Mouse (Mus musculus): ENCODE data around the gene BC051665. TPM values are rescaled to one million over a fixed set of nuclear protein-coding genes. Genes with fewer than 3 reads are reported as not detected.

Gene BC051665
- polyA plus RNA-seq, 1 experiment from 2014 or later, result not detected

DNA sequence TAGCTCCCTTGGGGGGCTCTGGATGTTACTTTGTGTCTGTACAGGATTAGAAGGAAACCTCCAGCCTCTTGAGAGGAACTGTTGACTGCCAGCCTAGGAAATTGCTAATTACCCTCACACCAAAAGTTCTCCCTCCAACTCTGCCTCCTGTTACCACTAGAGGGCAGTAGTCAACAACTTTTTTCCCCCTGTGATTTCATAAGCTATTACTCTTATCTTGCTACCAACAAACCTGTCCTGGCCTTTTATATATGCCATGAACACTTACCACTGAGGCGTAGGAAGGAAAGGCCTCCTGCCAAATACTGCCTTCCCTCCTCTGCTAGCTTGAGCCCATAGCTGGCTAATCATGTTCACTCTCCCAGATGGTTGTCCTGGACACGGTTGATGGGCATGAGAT, 37.6 kb downstream of the BC051665 start:
- Histone ChIP-seq H3K27ac (ENCODE audit: low read depth) (no peak overlapping the region), H3K27me3 (replicated peaks; ENCODE audit: control insufficient read depth, insufficient read depth, low read length) (no peaks in the 10 kb centered on the region), H3K4me2 (ENCODE audit: low read length) (no peak overlapping the region), H3K4me1 (replicated peaks; ENCODE audit: control insufficient read depth, insufficient read depth, low read length) (no peaks in the 10 kb centered on the region), H3K9ac (ENCODE audit: low read length) (no peak overlapping the region), H3K9me3 (ENCODE audit: control insufficient read depth, low read length) (no peaks in the 10 kb centered on the region), H3K36me3 (ENCODE audit: control insufficient read depth, insufficient read depth, low read length) (peaks cover 43% of the 10 kb centered on the region), H3K4me3 (ENCODE audit: low read depth, low read length) (no peak overlapping the region)
- ATAC-seq (replicated peaks; ENCODE audit: low FRiP score, low TSS enrichment, low read depth) (no peak), DNase-seq (ENCODE audit: low spot score) (no peak)
- WGBS, result 89% methylated on average over 2 of the region's 2 CpGs

DNA sequence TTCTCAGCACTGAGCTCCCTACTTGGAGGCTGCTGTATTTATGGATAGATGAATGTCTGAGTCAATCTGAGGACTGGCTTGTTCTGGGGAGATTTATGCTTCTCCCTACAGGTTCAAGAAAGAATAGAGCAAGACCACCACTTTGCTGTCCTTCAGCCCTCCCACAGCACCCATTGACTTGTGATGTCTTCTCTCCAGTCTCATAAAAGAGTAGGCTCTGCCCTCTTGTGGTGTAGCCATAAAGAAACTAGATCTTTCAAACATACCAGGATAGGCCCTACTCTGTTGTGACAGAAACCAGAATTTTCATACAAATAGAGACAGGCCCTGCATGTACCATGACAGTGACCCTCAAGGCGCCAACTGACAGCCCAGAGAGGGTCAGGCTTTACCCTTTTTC, 39.0 kb downstream of the BC051665 start:
- Histone ChIP-seq H3K4me3 (ENCODE audit: low read depth, low read length) (no peak overlapping the region), H3K27me3 (replicated peaks; ENCODE audit: control insufficient read depth, insufficient read depth, low read length) (no peaks in the 10 kb centered on the region), H3K4me2 (ENCODE audit: low read length) (no peak overlapping the region), H3K9me3 (ENCODE audit: control insufficient read depth, low read length) (no peaks in the 10 kb centered on the region), H3K36me3 (ENCODE audit: control insufficient read depth, insufficient read depth, low read length) (peaks cover 33% of the 10 kb centered on the region), H3K4me1 (replicated peaks; ENCODE audit: control insufficient read depth, insufficient read depth, low read length) (no peaks in the 10 kb centered on the region), H3K27ac (ENCODE audit: low read depth) (no peak overlapping the region), H3K9ac (ENCODE audit: low read length) (no peak overlapping the region)
- 89% methylated on average over 1 of the region's 1 CpGs for WGBS
- no peak for DNase-seq (ENCODE audit: low spot score)
- ATAC-seq (replicated peaks; ENCODE audit: low FRiP score, low TSS enrichment, low read depth), result no peak

DNA sequence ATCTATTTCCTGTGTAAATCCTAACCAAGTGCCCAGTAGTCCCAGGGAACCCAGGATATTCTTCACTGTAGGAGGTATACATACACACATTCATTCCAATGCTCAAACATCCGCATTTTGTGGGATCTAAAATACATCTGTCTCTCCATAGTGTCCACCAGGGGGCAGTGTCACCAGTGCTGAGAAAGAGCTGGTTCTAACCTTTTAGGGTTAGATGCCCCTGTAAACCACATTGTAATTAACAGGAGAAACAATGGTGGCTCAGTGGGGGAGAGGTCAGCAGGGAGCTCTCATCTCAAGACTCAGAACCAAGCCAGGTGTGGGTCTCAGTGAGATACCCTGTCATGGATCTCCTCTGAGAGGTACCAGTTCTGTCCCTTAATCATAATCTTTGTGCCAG, 39.9 kb downstream of the BC051665 start:
- Histone ChIP-seq H3K27ac (ENCODE audit: low read depth) (no peak overlapping the region), H3K9me3 (ENCODE audit: control insufficient read depth, low read length) (no peaks in the 10 kb centered on the region), H3K36me3 (ENCODE audit: control insufficient read depth, insufficient read depth, low read length) (peaks cover 33% of the 10 kb centered on the region), H3K4me1 (replicated peaks; ENCODE audit: control insufficient read depth, insufficient read depth, low read length) (no peaks in the 10 kb centered on the region), H3K4me2 (ENCODE audit: low read length) (no peak overlapping the region), H3K27me3 (replicated peaks; ENCODE audit: control insufficient read depth, insufficient read depth, low read length) (no peaks in the 10 kb centered on the region), H3K4me3 (ENCODE audit: low read depth, low read length) (no peak overlapping the region), H3K9ac (ENCODE audit: low read length) (no peak overlapping the region)
- WGBS, result 34% methylated on average over 1 of the region's 1 CpGs
- DNase-seq (ENCODE audit: low spot score) (peak; percentile 60), ATAC-seq (replicated peaks; ENCODE audit: low FRiP score, low TSS enrichment, low read depth) (no peak)

DNA sequence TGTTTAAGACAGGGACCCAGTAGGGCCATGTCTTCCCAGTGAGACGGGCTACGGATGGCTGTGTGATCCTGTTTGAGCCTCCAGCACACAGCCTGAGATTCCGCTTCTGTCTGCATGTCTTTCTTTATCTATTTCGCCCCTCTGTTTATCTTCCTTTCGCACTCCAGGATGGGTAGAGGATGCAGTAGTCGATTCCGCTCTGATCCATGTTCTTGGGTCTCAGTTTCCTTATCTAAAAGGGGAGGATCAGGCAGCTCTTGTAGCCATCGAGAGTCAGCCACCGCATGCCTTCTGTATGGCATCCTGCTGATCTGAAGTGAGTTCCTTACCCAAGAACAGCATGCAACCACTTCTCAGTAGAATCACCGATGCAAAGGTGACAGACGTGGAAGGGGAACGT, 40.8 kb downstream of the BC051665 start:
- Histone ChIP-seq H3K4me2 (ENCODE audit: low read length) (no peak overlapping the region), H3K27me3 (replicated peaks; ENCODE audit: control insufficient read depth, insufficient read depth, low read length) (no peaks in the 10 kb centered on the region), H3K4me1 (replicated peaks; ENCODE audit: control insufficient read depth, insufficient read depth, low read length) (no peaks in the 10 kb centered on the region), H3K36me3 (ENCODE audit: control insufficient read depth, insufficient read depth, low read length) (peaks cover 28% of the 10 kb centered on the region), H3K9me3 (ENCODE audit: control insufficient read depth, low read length) (no peaks in the 10 kb centered on the region), H3K4me3 (ENCODE audit: low read depth, low read length) (no peak overlapping the region), H3K9ac (ENCODE audit: low read length) (no peak overlapping the region), H3K27ac (ENCODE audit: low read depth) (no peak overlapping the region)
- no peak for ATAC-seq (replicated peaks; ENCODE audit: low FRiP score, low TSS enrichment, low read depth)
- WGBS, result 88% methylated on average over 12 of the region's 12 CpGs
- DNase-seq (ENCODE audit: low spot score), result no peak

DNA sequence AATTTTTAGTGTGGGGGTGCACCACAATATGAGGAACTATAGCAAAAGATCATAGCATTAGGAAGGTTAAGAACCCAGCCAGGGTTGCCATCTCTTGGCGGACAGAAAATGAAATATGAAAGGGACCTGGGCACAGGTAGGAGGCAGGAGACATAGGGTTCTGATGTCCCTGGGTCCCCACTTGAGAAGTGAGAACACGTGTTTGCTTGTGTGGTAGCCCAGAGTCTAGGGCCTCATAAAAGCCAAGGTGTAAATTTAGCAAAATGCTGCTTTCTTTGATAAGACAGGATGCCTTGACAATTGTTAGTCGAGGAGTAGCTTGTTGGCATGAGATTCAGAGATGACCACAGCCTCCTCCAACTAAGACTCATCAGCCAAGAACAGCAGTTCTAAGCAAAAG, 41.4 kb downstream of the BC051665 start:
- Histone ChIP-seq H3K4me2 (ENCODE audit: low read length) (no peak overlapping the region), H3K4me1 (replicated peaks; ENCODE audit: control insufficient read depth, insufficient read depth, low read length) (no peaks in the 10 kb centered on the region), H3K27me3 (replicated peaks; ENCODE audit: control insufficient read depth, insufficient read depth, low read length) (no peaks in the 10 kb centered on the region), H3K36me3 (ENCODE audit: control insufficient read depth, insufficient read depth, low read length) (peaks cover 27% of the 10 kb centered on the region), H3K4me3 (ENCODE audit: low read depth, low read length) (no peak overlapping the region), H3K27ac (ENCODE audit: low read depth) (no peak overlapping the region), H3K9me3 (ENCODE audit: control insufficient read depth, low read length) (no peaks in the 10 kb centered on the region), H3K9ac (ENCODE audit: low read length) (no peak overlapping the region)
- no peak for DNase-seq (ENCODE audit: low spot score)
- 92% methylated on average over 3 of the region's 3 CpGs for WGBS
- ATAC-seq (replicated peaks; ENCODE audit: low FRiP score, low TSS enrichment, low read depth), result no peak

DNA sequence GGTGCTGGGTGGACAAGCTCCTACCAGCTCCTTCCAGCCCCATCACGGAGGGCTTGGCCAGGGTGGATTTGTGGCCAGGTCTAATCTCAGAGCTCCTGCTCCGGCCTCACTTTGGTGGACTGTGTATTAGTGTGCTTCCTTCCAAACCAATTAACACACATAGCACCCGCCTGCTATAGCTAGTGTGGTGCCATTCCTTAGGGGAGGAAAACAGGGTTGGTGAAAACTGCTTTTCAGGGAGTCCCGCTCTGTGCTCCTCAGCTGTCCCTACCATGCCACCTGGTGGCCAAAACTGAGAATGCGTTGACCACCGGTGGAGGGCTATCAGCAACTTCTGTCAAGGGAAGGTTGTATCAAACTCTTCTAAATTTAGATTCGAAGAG, 42.1 kb downstream of the BC051665 start:
- Histone ChIP-seq H3K9me3 (ENCODE audit: control insufficient read depth, low read length) (no peaks in the 10 kb centered on the region), H3K9ac (ENCODE audit: low read length) (no peak overlapping the region), H3K36me3 (ENCODE audit: control insufficient read depth, insufficient read depth, low read length) (peaks cover 22% of the 10 kb centered on the region), H3K4me3 (ENCODE audit: low read depth, low read length) (no peak overlapping the region), H3K27ac (ENCODE audit: low read depth) (no peak overlapping the region), H3K4me1 (replicated peaks; ENCODE audit: control insufficient read depth, insufficient read depth, low read length) (no peaks in the 10 kb centered on the region), H3K4me2 (ENCODE audit: low read length) (no peak overlapping the region), H3K27me3 (replicated peaks; ENCODE audit: control insufficient read depth, insufficient read depth, low read length) (no peaks in the 10 kb centered on the region)
- WGBS, result 39% methylated on average over 7 of the region's 7 CpGs
- peak; percentile 96 for DNase-seq (ENCODE audit: low spot score)
- peak; percentile 78 for ATAC-seq (replicated peaks; ENCODE audit: low FRiP score, low TSS enrichment, low read depth)

DNA sequence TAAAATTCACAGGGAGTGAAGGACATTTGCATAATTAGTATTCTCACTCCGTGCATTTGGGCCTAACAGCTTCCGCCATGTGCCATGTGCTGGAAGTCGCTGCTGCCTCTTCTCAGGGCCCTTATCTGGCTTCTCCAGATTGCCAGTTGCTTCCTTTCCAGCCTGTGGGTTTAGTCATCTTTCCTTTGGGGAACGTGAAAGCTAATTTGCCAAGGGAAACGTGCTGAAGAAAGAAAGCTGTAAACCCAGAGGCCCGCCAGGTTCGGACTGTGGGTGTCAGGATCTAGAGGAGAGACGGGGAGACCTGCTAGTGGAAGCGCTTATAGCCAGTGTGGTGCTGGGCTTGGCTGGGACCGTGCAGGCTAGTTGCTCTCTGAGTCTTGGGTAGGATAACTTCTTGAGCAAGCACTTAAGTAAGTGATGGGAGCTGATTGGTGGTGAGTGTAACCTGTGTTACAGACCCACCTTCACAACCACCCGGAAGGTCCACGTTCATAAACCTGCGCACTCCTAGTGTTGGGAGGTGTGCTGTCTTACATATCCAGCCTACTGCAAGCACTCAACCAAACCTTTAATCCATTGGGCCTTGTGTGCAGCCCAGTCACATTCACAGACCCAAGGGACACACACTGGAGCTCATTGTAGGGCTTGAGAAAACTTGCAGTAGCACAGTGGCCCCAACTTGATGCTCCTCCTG, 42.6 kb downstream of the BC051665 start:
- Histone ChIP-seq H3K27me3 (replicated peaks; ENCODE audit: control insufficient read depth, insufficient read depth, low read length) (no peaks in the 10 kb centered on the region), H3K27ac (ENCODE audit: low read depth) (no peak overlapping the region), H3K4me2 (ENCODE audit: low read length) (no peak overlapping the region), H3K9ac (ENCODE audit: low read length) (no peak overlapping the region), H3K9me3 (ENCODE audit: control insufficient read depth, low read length) (no peaks in the 10 kb centered on the region), H3K36me3 (ENCODE audit: control insufficient read depth, insufficient read depth, low read length) (peaks cover 22% of the 10 kb centered on the region), H3K4me3 (ENCODE audit: low read depth, low read length) (no peak overlapping the region), H3K4me1 (replicated peaks; ENCODE audit: control insufficient read depth, insufficient read depth, low read length) (no peaks in the 10 kb centered on the region)
- no peak for ATAC-seq (replicated peaks; ENCODE audit: low FRiP score, low TSS enrichment, low read depth)
- DNase-seq (ENCODE audit: low spot score), result no peak
- WGBS, result 78% methylated on average over 13 of the region's 13 CpGs

DNA sequence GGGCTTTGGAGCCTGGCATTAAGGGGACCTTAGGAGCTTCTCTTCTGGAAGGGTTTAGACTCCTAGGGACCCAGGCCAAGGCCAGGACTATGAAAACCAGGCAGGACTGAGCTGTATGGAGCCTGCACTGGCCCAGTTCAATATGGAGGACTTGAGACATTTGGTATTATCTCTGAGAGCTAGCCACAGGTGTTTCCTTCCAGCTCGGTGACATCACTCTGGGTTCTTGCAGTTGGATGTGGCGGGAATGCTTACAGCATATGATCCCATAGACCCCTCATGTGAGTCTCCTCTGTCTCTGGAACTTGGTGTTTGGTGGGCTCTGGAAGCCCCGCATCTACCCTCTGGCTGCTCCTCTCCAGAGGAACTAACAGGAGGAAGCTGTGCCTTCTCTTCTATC, 43.6 kb downstream of the BC051665 start:
- Histone ChIP-seq H3K9me3 (ENCODE audit: control insufficient read depth, low read length) (no peaks in the 10 kb centered on the region), H3K27ac (ENCODE audit: low read depth) (no peak overlapping the region), H3K36me3 (ENCODE audit: control insufficient read depth, insufficient read depth, low read length) (peaks cover 22% of the 10 kb centered on the region), H3K4me1 (replicated peaks; ENCODE audit: control insufficient read depth, insufficient read depth, low read length) (peaks cover 6% of the 10 kb centered on the region), H3K4me3 (ENCODE audit: low read depth, low read length) (no peak overlapping the region), H3K4me2 (ENCODE audit: low read length) (no peak overlapping the region), H3K27me3 (replicated peaks; ENCODE audit: control insufficient read depth, insufficient read depth, low read length) (no peaks in the 10 kb centered on the region), H3K9ac (ENCODE audit: low read length) (no peak overlapping the region)
- ATAC-seq (replicated peaks; ENCODE audit: low FRiP score, low TSS enrichment, low read depth) (no peak), DNase-seq (ENCODE audit: low spot score) (no peak)
- WGBS, result 88% methylated on average over 3 of the region's 3 CpGs

DNA sequence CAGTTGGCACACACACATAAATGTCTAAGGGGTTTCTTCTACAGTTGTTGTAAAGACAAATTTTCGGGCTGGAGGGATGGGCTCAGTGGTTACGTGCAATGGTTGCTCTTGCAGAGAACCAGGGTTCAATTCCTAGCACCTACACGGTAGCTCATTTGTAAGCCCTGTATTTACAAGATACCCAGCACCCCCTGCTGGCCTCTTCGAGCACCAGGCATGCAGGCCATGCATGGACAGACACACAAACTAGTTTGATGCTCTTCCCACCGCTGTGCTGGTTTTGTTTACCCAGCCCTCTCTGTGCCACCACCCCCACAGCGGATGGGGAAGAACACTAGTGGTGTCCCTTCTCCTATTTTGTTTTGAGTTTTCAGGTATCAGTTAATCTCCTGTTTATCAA, 45.9 kb downstream of the BC051665 start:
- no peak overlapping the region for H3K4me3 ChIP-seq (ENCODE audit: low read depth, low read length)
- H3K9me3 ChIP-seq (ENCODE audit: control insufficient read depth, low read length), result no peaks in the 10 kb centered on the region
- ATAC-seq (replicated peaks; ENCODE audit: low FRiP score, low TSS enrichment, low read depth) (no peak), DNase-seq (ENCODE audit: low spot score) (no peak)
- H3K27me3 ChIP-seq (replicated peaks; ENCODE audit: control insufficient read depth, insufficient read depth, low read length), result no peaks in the 10 kb centered on the region
- no peak overlapping the region for H3K4me2 ChIP-seq (ENCODE audit: low read length)
- H3K36me3 ChIP-seq (ENCODE audit: control insufficient read depth, insufficient read depth, low read length), result peaks cover 22% of the 10 kb centered on the region
- peaks cover 16% of the 10 kb centered on the region for H3K4me1 ChIP-seq (replicated peaks; ENCODE audit: control insufficient read depth, insufficient read depth, low read length)
- 91% methylated on average over 6 of the region's 6 CpGs for WGBS
- no peak overlapping the region for H3K9ac ChIP-seq (ENCODE audit: low read length)
- H3K27ac ChIP-seq (ENCODE audit: low read depth), result no peak overlapping the region

Measured in intestine, embryonic 14.5 days (tissue).